Mouse (Mus musculus): ENCODE data around the gene Cyth1. TPM values are rescaled to one million over a fixed set of nuclear protein-coding genes. Genes with fewer than 3 reads are reported as not detected.

The Cyth1 gene
- polyA plus RNA-seq, 1 experiment from 2014 or later: 14.4 TPM

DNA sequence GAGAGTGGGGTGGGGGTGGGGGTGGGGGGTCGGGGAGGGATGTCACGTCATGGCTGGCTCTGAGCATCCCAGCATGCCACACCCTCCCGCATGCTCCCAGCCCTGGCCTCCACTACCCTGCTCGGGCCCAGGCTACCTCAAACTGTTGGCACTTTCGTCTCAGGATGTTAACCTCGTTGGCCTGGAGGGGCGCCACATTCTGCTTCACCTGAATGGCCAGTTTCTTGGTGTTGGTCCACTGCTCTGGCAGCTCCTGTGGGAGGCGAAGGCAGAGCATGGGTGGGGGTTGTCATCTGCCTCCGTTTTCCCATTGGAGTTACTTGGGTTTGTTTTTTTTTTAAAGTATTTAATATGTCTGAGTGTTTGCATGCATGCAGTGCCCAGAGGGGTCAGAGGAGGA lies 147.3 kb downstream of the Cyth1 start:
- H3K9me3 ChIP-seq (ENCODE audit: control insufficient read depth, low read length): no peaks in the 10 kb centered on the region
- WGBS: 37% methylated on average over 9 of the region's 9 CpGs
- H3K9ac ChIP-seq (ENCODE audit: low read length): no peak overlapping the region

DNA sequence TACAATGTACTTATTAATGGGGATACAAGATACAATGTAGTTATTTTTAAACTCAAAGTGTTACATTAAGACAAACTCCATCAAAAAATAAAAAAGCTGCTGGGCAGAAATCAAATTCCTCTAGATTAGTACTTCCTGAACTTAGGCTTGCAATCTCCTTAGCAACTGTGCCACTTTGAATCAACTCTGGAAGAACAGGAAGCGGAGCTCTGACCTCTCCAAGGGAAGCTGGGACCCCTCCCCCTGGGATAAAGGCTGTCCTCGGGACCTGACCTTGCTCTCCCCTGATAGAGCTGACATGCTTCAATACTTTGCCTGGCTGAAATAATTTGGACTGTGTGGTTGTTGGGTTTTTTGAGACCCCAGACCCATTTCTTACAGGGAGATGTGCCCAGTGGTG lies 151.7 kb downstream of the Cyth1 start:
- H3K4me2 ChIP-seq (ENCODE audit: low read depth, low read length): no peak overlapping the region
- H3K27me3 ChIP-seq (ENCODE audit: control insufficient read depth, insufficient read depth, low read depth, low read length): no peaks in the 10 kb centered on the region
- no peak overlapping the region for H3K9ac ChIP-seq (ENCODE audit: low read length)
- no peak overlapping the region for H3K4me3 ChIP-seq (ENCODE audit: low read length)
- no peaks in the 10 kb centered on the region for H3K36me3 ChIP-seq (ENCODE audit: control insufficient read depth, insufficient read depth, low read length)
- H3K9me3 ChIP-seq (ENCODE audit: control insufficient read depth, low read length): no peaks in the 10 kb centered on the region
- ATAC-seq (ENCODE audit: low read depth): no peak
- no peaks in the 10 kb centered on the region for H3K4me1 ChIP-seq (replicated peaks; ENCODE audit: control insufficient read depth, insufficient read depth, low read length)
- no peak overlapping the region for H3K27ac ChIP-seq (ENCODE audit: low read length)
- WGBS: 20% methylated on average over 2 of the region's 2 CpGs

More for the DNA sequence above, 147.3 kb downstream of the Cyth1 start:
- Histone ChIP-seq H3K4me2 (ENCODE audit: low read depth, low read length) (no peak overlapping the region), H3K4me1 (replicated peaks; ENCODE audit: control insufficient read depth, insufficient read depth, low read length) (no peaks in the 10 kb centered on the region), H3K4me3 (ENCODE audit: low read length) (no peak overlapping the region), H3K36me3 (ENCODE audit: control insufficient read depth, insufficient read depth, low read length) (no peaks in the 10 kb centered on the region), H3K27ac (ENCODE audit: low read length) (no peak overlapping the region), H3K27me3 (ENCODE audit: control insufficient read depth, insufficient read depth, low read depth, low read length) (no peaks in the 10 kb centered on the region)
- no peak for ATAC-seq (ENCODE audit: low read depth)

DNA sequence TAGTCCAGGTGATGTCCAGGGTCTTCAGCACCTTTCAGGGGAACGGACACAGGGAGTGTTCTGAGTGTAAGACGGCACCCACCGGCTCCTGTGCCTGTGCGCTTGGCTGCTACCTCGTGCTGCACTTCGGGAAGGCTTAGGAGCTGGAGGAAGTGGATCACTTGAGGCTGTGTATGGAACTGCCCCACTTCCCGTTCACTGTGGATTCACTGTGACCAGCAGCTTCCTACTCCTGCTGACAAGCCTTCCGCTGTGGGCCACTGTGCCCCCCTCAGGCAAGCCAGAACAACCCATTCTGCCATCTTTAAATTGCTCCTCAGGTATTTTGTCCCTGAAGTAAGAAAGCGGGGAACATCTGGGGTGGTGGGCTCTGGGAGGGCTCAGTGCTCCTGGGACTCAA lies 153.4 kb downstream of the Cyth1 start:
- no peaks in the 10 kb centered on the region for H3K4me1 ChIP-seq (replicated peaks; ENCODE audit: control insufficient read depth, insufficient read depth, low read length)
- H3K36me3 ChIP-seq (ENCODE audit: control insufficient read depth, insufficient read depth, low read length): no peaks in the 10 kb centered on the region
- WGBS: 81% methylated on average over 9 of the region's 9 CpGs
- H3K4me3 ChIP-seq (ENCODE audit: low read length): no peak overlapping the region
- no peak overlapping the region for H3K4me2 ChIP-seq (ENCODE audit: low read depth, low read length)
- no peak for ATAC-seq (ENCODE audit: low read depth)
- no peaks in the 10 kb centered on the region for H3K27me3 ChIP-seq (ENCODE audit: control insufficient read depth, insufficient read depth, low read depth, low read length)
- H3K27ac ChIP-seq (ENCODE audit: low read length): no peak overlapping the region
- H3K9me3 ChIP-seq (ENCODE audit: control insufficient read depth, low read length): peaks cover 8% of the 10 kb centered on the region; the same call in 1 of the 2 replicates
- H3K9ac ChIP-seq (ENCODE audit: low read length): no peak overlapping the region

DNA sequence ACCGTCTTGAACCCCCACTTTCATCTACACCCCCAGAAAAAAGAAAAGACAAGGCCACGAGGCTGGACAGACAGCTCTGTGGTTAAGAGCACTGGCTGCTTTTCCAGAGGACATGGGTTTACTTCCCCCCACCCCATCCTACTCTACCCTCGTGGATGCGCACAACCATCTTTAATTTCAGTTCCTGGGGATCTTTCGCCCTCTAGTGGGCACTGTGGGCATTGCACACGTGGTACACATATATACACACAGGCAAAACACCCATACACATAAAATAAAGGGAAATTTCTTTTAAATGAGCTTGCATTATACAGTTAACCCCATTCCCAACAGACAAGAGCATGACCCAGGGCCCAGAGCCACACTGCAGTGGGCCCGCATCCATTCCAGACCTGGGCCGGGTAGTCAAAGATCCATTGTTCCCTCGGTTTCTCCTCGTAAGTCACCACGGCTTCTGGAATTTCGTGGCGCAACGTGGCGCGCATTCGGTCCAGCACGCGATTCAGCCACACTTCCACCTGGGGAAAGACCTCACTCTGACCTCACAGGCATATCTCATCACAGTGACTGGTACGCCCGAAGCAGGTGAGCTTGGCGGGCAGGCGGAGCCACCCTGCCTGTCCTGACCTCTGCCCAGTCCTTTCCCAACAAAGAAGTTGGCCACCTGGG lies 157.3 kb downstream of the Cyth1 start:
- ATAC-seq (ENCODE audit: low read depth): no peak
- no peak overlapping the region for H3K27ac ChIP-seq (ENCODE audit: low read length)
- peaks cover 8% of the 10 kb centered on the region; the same call in 1 of the 2 replicates for H3K9me3 ChIP-seq (ENCODE audit: control insufficient read depth, low read length)
- no peak overlapping the region for H3K4me2 ChIP-seq (ENCODE audit: low read depth, low read length)
- no peaks in the 10 kb centered on the region for H3K36me3 ChIP-seq (ENCODE audit: control insufficient read depth, insufficient read depth, low read length)
- H3K4me1 ChIP-seq (replicated peaks; ENCODE audit: control insufficient read depth, insufficient read depth, low read length): no peaks in the 10 kb centered on the region
- H3K4me3 ChIP-seq (ENCODE audit: low read length): no peak overlapping the region
- H3K9ac ChIP-seq (ENCODE audit: low read length): no peak overlapping the region
- 85% methylated on average over 23 of the region's 23 CpGs for WGBS
- H3K27me3 ChIP-seq (ENCODE audit: control insufficient read depth, insufficient read depth, low read depth, low read length): no peaks in the 10 kb centered on the region

DNA sequence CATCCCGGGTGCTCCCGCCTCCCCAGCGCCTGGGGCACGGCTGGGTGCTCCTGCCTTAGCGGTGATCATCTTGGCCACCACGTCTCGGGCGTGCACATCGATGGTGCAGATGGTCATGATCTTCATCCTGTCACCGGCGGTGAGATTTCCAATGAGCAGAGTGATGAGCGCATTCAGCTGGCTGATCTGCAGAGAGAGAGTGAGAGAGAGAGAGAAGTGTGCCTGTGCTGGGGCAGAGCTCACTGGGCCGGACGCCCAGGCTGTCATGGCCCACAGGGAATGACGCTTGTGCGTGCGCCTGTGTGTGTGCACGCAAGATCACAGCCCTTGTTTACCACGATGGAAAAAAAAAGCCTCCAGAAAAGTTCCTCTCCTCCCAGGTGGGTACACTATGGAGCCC lies 159.5 kb downstream of the Cyth1 start:
- H3K27me3 ChIP-seq (ENCODE audit: control insufficient read depth, insufficient read depth, low read depth, low read length): no peaks in the 10 kb centered on the region
- 56% methylated on average over 19 of the region's 19 CpGs for WGBS
- peaks cover 8% of the 10 kb centered on the region; the same call in 1 of the 2 replicates for H3K9me3 ChIP-seq (ENCODE audit: control insufficient read depth, low read length)
- H3K4me3 ChIP-seq (ENCODE audit: low read length): no peak overlapping the region
- H3K4me1 ChIP-seq (replicated peaks; ENCODE audit: control insufficient read depth, insufficient read depth, low read length): peaks cover 6% of the 10 kb centered on the region; the same call in 1 of the 2 replicates
- no peak overlapping the region for H3K9ac ChIP-seq (ENCODE audit: low read length)
- no peaks in the 10 kb centered on the region for H3K36me3 ChIP-seq (ENCODE audit: control insufficient read depth, insufficient read depth, low read length)
- H3K4me2 ChIP-seq (ENCODE audit: low read depth, low read length): no peak overlapping the region
- H3K27ac ChIP-seq (ENCODE audit: low read length): peak overlapping the region; percentile 4
- peak; percentile 75 for ATAC-seq (ENCODE audit: low read depth)

DNA sequence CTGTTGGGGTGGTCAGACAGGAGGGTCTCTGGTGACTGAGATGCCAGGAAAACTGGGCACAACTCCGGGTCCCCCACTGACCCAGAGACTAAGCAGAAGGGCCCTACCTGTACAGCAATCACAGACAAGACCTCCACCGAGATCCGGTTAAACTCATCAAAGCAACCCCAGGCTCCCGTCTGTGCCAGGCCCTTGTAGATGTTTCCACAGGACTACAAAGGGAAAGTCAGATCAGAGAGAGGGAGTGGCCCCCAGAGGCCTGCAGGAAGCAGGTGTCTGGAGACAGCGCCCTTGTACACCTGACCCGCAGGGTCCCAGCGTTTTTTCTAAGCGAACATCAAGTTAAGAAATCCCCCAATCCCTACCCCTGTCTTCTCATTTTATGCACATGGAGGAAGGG lies 162.4 kb downstream of the Cyth1 start:
- Histone ChIP-seq H3K36me3 (ENCODE audit: control insufficient read depth, insufficient read depth, low read length) (no peaks in the 10 kb centered on the region), H3K4me1 (replicated peaks; ENCODE audit: control insufficient read depth, insufficient read depth, low read length) (peaks cover 6% of the 10 kb centered on the region; the same call in 1 of the 2 replicates), H3K9ac (ENCODE audit: low read length) (no peak overlapping the region), H3K9me3 (ENCODE audit: control insufficient read depth, low read length) (peaks cover 6% of the 10 kb centered on the region; the same call in 1 of the 2 replicates), H3K4me2 (ENCODE audit: low read depth, low read length) (no peak overlapping the region), H3K27me3 (ENCODE audit: control insufficient read depth, insufficient read depth, low read depth, low read length) (no peaks in the 10 kb centered on the region), H3K4me3 (ENCODE audit: low read length) (no peak overlapping the region), H3K27ac (ENCODE audit: low read length) (no peak overlapping the region)
- 62% methylated on average over 8 of the region's 8 CpGs for WGBS
- no peak for ATAC-seq (ENCODE audit: low read depth)

DNA sequence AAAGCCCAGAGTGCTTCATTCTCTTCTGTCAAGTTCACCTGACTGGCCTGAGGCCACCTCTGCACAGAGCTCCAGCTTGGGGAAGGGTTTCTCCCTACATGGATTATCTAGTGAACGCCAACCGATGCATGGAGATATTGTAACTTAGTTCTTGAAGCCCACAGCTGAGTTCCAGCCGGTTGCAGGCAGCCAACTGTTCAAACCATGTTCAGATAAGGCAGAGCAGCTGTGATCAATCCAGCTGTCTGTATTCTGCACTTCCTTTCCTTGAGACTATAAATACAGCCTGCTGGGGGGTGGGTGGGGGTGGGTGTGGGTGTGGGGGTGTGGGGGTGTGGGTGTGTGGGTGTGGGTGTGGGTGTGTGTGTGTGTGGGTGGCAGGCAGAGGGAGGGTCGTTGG lies 163.2 kb downstream of the Cyth1 start:
- H3K9me3 ChIP-seq (ENCODE audit: control insufficient read depth, low read length): no peaks in the 10 kb centered on the region; the same call in 1 of the 2 replicates
- 0 out of 2 replicates have a peak overlapping the region, but pooled peaks have one; percentile 25 for H3K9ac ChIP-seq (ENCODE audit: low read length)
- no peak overlapping the region for H3K4me3 ChIP-seq (ENCODE audit: low read length)
- peak overlapping the region; percentile 1; the same call in 1 of the 2 replicates for H3K4me2 ChIP-seq (ENCODE audit: low read depth, low read length)
- H3K36me3 ChIP-seq (ENCODE audit: control insufficient read depth, insufficient read depth, low read length): no peaks in the 10 kb centered on the region
- 29% methylated on average over 4 of the region's 4 CpGs for WGBS
- H3K27ac ChIP-seq (ENCODE audit: low read length): peak overlapping the region; percentile 30; the same call in 1 of the 2 replicates
- peaks cover 6% of the 10 kb centered on the region; the same call in 1 of the 2 replicates for H3K4me1 ChIP-seq (replicated peaks; ENCODE audit: control insufficient read depth, insufficient read depth, low read length)
- ATAC-seq (ENCODE audit: low read depth): peak; percentile 66
- H3K27me3 ChIP-seq (ENCODE audit: control insufficient read depth, insufficient read depth, low read depth, low read length): no peaks in the 10 kb centered on the region

DNA sequence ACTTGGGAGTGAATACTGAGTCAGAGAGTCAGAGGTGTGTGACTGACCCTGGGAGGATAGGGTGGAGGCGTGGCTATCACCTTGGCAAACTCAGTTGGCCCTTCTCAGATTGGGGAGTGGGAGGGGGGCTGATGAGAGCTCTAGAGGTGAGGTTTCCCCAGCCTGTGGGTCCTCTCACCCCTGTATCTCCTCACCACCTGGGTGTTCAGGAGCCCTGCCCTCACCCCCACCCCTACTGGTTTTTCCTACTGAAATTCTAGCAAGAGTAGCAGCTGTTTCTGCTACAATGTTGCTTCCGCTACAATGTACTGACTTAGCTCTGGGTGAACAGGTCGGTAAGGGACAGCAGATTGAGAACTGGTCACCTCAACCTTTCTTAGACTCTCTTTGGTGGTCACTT lies 164.1 kb downstream of the Cyth1 start:
- peaks cover 6% of the 10 kb centered on the region; the same call in 1 of the 2 replicates for H3K4me1 ChIP-seq (replicated peaks; ENCODE audit: control insufficient read depth, insufficient read depth, low read length)
- no peaks in the 10 kb centered on the region for H3K27me3 ChIP-seq (ENCODE audit: control insufficient read depth, insufficient read depth, low read depth, low read length)

DNA sequence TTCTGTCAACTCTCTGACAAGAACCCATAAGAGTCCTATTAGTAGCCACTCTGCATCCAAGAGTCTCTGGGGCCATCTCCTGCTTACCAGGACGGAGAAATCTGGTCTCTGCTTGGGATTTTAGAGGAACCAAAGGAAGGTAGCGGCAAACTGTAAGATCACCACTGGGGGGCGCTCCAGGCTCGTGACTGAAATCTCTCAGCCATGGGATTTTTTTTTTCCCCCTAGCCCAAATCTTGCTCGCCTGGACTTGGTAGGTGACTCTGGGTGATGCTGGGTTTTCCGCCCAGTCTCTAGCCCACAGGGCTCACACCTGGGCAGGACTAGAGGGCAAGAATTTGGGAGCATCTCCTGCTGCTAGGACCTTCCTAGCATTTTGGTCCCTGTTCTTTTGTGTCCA lies 164.6 kb downstream of the Cyth1 start:
- no peaks in the 10 kb centered on the region for H3K9me3 ChIP-seq (ENCODE audit: control insufficient read depth, low read length)
- peaks cover 6% of the 10 kb centered on the region; the same call in 1 of the 2 replicates for H3K4me1 ChIP-seq (replicated peaks; ENCODE audit: control insufficient read depth, insufficient read depth, low read length)
- no peak for ATAC-seq (ENCODE audit: low read depth)
- H3K27me3 ChIP-seq (ENCODE audit: control insufficient read depth, insufficient read depth, low read depth, low read length): no peaks in the 10 kb centered on the region
- WGBS: 14% methylated on average over 6 of the region's 6 CpGs
- H3K4me2 ChIP-seq (ENCODE audit: low read depth, low read length): no peak overlapping the region
- no peaks in the 10 kb centered on the region for H3K36me3 ChIP-seq (ENCODE audit: control insufficient read depth, insufficient read depth, low read length)
- H3K4me3 ChIP-seq (ENCODE audit: low read length): no peak overlapping the region
- no peak overlapping the region for H3K27ac ChIP-seq (ENCODE audit: low read length)
- no peak overlapping the region for H3K9ac ChIP-seq (ENCODE audit: low read length)

More for the DNA sequence above, 164.1 kb downstream of the Cyth1 start:
- Histone ChIP-seq H3K27ac (ENCODE audit: low read length) (no peak overlapping the region), H3K9ac (ENCODE audit: low read length) (no peak overlapping the region), H3K4me2 (ENCODE audit: low read depth, low read length) (no peak overlapping the region), H3K4me3 (ENCODE audit: low read length) (no peak overlapping the region), H3K36me3 (ENCODE audit: control insufficient read depth, insufficient read depth, low read length) (no peaks in the 10 kb centered on the region), H3K9me3 (ENCODE audit: control insufficient read depth, low read length) (no peaks in the 10 kb centered on the region)
- ATAC-seq (ENCODE audit: low read depth): no peak
- WGBS: 74% methylated on average over 3 of the region's 3 CpGs
